Mouse (Mus musculus): ENCODE data around the gene Galnt6. TPM values are rescaled to one million over a fixed set of nuclear protein-coding genes. Genes with fewer than 3 reads are reported as not detected.
A peak's percentile ranks its signal among the peaks of the same experiment; 100 is the strongest.

Galnt6 gene
- total and polyA plus RNA-seq, 2 experiments from 2014 or later = 0.34 to 0.37 TPM

DNA sequence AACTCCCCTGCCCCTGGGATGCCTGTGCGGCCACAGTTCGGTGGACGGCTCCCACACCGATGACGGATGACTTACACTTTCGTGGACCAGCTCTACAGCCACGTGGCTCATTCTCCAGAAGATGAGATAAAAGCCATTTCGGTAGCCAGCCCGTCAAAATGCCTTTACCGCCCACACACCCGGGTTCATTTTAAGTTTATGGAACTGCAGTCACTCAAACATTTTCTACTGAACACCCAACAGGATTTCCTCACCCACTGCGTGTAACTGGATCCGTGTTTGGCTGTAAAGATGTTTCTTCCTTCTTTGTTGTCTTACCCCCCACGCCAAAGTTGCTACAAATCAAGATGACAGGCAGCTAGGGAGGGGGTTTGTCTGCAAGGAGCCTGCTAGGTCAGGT lies 5.7 kb downstream of the Galnt6 start:
- Histone ChIP-seq H3K4me2 (ENCODE audit: low read depth, low read length) (no peak overlapping the region), H3K27me3 (ENCODE audit: insufficient read depth, low read length) (peaks cover 12% of the 10 kb centered on the region), H3K9me3 (ENCODE audit: low read length) (no peaks in the 10 kb centered on the region), H3K9ac (replicated peaks; ENCODE audit: low read length) (no peak overlapping the region), H3K27ac (no peak overlapping the region), H3K4me3 (ENCODE audit: low read length) (no peak overlapping the region), H3K4me1 (ENCODE audit: insufficient read depth, low read length) (no peaks in the 10 kb centered on the region), H3K36me3 (ENCODE audit: insufficient read depth, low read length) (no peaks in the 10 kb centered on the region)
- ATAC-seq (no peak), DNase-seq (ENCODE audit: low spot score) (no peak)
- TF ChIP-seq CTCF (IDR thresholded peaks at IDR 0.05; ENCODE audit: low read depth) = no peak
- WGBS = 78% methylated on average over 14 of the region's 14 CpGs

DNA sequence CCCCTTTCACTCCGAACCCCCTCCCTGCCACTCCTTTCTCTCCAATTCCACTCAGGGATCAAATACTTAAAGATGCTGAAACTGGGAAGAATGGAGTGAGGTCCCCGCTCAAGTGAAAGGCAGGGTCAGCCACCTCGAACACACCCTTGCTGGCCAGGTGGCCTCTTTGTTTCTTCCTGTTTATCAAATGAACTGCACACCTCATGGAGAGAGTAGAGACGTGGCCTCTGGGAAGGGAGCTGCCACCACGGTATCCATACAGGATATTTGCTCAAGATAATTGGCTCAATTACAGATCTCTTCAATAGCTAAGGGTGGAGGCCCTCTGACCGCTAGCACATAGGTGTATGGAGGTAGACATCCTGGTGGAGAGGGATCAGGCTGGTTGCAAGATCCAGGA lies 6.6 kb downstream of the Galnt6 start:
- H3K9me3 ChIP-seq (ENCODE audit: low read length) = no peaks in the 10 kb centered on the region
- no peak for ATAC-seq
- no peak overlapping the region for H3K4me2 ChIP-seq (ENCODE audit: low read depth, low read length)
- WGBS = 78% methylated on average over 6 of the region's 6 CpGs
- H3K4me1 ChIP-seq (ENCODE audit: insufficient read depth, low read length) = no peaks in the 10 kb centered on the region
- no peak overlapping the region for H3K4me3 ChIP-seq (ENCODE audit: low read length)
- no peak overlapping the region for H3K9ac ChIP-seq (replicated peaks; ENCODE audit: low read length)
- no peak overlapping the region for H3K27ac ChIP-seq
- H3K27me3 ChIP-seq (ENCODE audit: insufficient read depth, low read length) = peaks cover 2% of the 10 kb centered on the region; the same call in 1 of the 2 replicates
- no peaks in the 10 kb centered on the region for H3K36me3 ChIP-seq (ENCODE audit: insufficient read depth, low read length)
- no peak for DNase-seq (ENCODE audit: low spot score)
- TF ChIP-seq CTCF (IDR thresholded peaks at IDR 0.05; ENCODE audit: low read depth) = no peak

DNA sequence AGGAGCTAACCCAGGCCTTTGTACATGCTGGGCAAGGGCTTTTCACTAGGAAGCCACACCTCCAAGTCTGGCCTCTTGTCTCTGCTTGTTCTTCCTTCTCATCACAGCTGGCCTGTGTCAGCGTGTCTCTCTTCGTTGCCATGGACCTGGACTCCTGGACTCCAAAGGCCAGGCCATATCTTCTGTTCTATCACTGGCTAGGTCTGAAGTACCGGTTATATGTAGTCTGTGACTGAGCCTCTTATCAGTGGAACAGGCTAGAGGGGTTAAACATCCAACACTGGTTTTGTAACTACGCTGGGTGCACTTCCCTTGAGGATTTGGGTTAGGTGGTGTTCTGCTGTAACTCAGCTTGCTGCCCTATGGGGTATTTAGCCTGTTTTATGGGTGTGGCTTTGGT lies 7.2 kb downstream of the Galnt6 start:
- ATAC-seq (no peak), DNase-seq (ENCODE audit: low spot score) (no peak)
- Histone ChIP-seq H3K4me3 (ENCODE audit: low read length) (no peak overlapping the region), H3K9me3 (ENCODE audit: low read length) (no peaks in the 10 kb centered on the region), H3K9ac (replicated peaks; ENCODE audit: low read length) (no peak overlapping the region), H3K36me3 (ENCODE audit: insufficient read depth, low read length) (no peaks in the 10 kb centered on the region), H3K4me2 (ENCODE audit: low read depth, low read length) (no peak overlapping the region), H3K27me3 (ENCODE audit: insufficient read depth, low read length) (no peaks in the 10 kb centered on the region), H3K4me1 (ENCODE audit: insufficient read depth, low read length) (no peaks in the 10 kb centered on the region), H3K27ac (no peak overlapping the region)
- no peak for TF ChIP-seq CTCF (IDR thresholded peaks at IDR 0.05; ENCODE audit: low read depth)
- WGBS = 57% methylated on average over 4 of the region's 4 CpGs

DNA sequence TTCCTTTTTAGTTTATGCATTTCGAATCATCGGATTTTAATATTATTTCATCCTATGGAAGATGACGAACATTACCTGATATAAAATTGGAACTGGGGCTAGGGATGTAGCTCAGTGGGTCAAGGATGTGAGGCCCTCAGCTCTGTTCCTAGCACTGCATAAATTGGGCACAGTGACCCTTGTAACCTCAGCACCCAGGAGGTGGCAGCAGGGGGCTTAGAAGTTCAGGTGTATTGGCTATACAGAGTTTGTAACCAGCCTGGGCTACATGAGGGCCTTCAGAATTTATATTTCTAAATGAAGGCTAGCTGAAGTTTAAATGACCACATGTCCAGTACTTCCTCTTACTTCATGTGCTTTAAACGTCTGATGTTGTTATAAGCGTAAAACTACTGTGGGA lies 7.7 kb downstream of the Galnt6 start:
- H3K4me3 ChIP-seq (ENCODE audit: low read length) = no peak overlapping the region
- no peak overlapping the region for H3K4me2 ChIP-seq (ENCODE audit: low read depth, low read length)
- no peak for TF ChIP-seq CTCF (IDR thresholded peaks at IDR 0.05; ENCODE audit: low read depth)
- DNase-seq (ENCODE audit: low spot score) (no peak), ATAC-seq (no peak)
- 84% methylated on average over 5 of the region's 5 CpGs for WGBS
- H3K4me1 ChIP-seq (ENCODE audit: insufficient read depth, low read length) = no peaks in the 10 kb centered on the region
- no peak overlapping the region for H3K27ac ChIP-seq
- no peaks in the 10 kb centered on the region for H3K9me3 ChIP-seq (ENCODE audit: low read length)
- no peaks in the 10 kb centered on the region for H3K27me3 ChIP-seq (ENCODE audit: insufficient read depth, low read length)
- no peaks in the 10 kb centered on the region for H3K36me3 ChIP-seq (ENCODE audit: insufficient read depth, low read length)
- no peak overlapping the region for H3K9ac ChIP-seq (replicated peaks; ENCODE audit: low read length)

DNA sequence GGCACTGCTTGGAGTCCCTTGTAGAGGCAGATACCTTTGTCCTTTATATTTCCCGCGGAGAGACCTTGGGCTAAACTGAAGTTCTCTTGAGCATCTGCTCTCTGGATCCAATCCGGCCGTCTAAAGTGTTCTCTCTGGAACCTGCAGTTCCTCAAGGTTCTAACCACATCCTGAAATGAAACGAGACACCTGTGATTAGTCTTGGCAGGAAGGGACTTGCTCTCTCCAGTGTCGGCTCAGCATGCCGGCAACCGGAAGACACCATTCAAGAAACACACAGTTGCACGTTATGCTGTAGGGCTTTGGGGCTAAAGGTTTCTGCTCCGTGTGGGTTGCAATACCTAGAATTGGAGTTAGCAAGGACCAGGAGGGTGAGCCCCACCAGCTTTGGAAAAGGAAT lies 9.1 kb downstream of the Galnt6 start:
- no peak overlapping the region for H3K4me3 ChIP-seq (ENCODE audit: low read length)
- ATAC-seq = no peak
- TF ChIP-seq CTCF (IDR thresholded peaks at IDR 0.05; ENCODE audit: low read depth) = no peak
- no peaks in the 10 kb centered on the region for H3K27me3 ChIP-seq (ENCODE audit: insufficient read depth, low read length)
- DNase-seq (ENCODE audit: low spot score) = no peak
- no peak overlapping the region for H3K4me2 ChIP-seq (ENCODE audit: low read depth, low read length)
- H3K36me3 ChIP-seq (ENCODE audit: insufficient read depth, low read length) = no peaks in the 10 kb centered on the region
- 89% methylated on average over 10 of the region's 10 CpGs for WGBS
- H3K4me1 ChIP-seq (ENCODE audit: insufficient read depth, low read length) = no peaks in the 10 kb centered on the region
- H3K9me3 ChIP-seq (ENCODE audit: low read length) = no peaks in the 10 kb centered on the region
- no peak overlapping the region for H3K27ac ChIP-seq
- no peak overlapping the region for H3K9ac ChIP-seq (replicated peaks; ENCODE audit: low read length)

DNA sequence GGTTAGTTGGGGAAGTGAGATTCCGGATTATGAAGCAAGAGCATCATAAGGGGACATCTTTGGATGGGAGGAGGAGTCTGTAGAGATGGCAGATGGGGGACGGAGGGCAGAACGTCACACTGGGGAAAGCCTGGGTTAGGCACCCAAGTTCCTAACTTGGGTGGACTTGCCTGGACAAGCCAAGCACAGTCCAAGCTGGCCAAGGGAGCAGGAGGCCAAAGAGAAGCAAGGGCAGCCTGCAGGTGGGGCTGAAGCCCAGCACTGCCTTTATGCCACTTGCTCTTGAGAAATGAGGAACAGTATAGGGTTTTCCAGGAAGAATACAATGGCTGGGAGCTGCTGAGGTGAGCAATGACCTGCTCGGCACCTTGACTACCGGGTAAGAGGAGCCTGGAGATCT lies 10.0 kb downstream of the Galnt6 start:
- Histone ChIP-seq H3K27me3 (ENCODE audit: insufficient read depth, low read length) (no peaks in the 10 kb centered on the region), H3K4me3 (ENCODE audit: low read length) (no peak overlapping the region), H3K4me2 (ENCODE audit: low read depth, low read length) (no peak overlapping the region), H3K9me3 (ENCODE audit: low read length) (no peaks in the 10 kb centered on the region), H3K36me3 (ENCODE audit: insufficient read depth, low read length) (no peaks in the 10 kb centered on the region), H3K4me1 (ENCODE audit: insufficient read depth, low read length) (no peaks in the 10 kb centered on the region), H3K9ac (replicated peaks; ENCODE audit: low read length) (no peak overlapping the region), H3K27ac (no peak overlapping the region)
- ATAC-seq (no peak), DNase-seq (ENCODE audit: low spot score) (no peak)
- TF ChIP-seq CTCF (IDR thresholded peaks at IDR 0.05; ENCODE audit: low read depth) = no peak
- WGBS = 95% methylated on average over 5 of the region's 5 CpGs

DNA sequence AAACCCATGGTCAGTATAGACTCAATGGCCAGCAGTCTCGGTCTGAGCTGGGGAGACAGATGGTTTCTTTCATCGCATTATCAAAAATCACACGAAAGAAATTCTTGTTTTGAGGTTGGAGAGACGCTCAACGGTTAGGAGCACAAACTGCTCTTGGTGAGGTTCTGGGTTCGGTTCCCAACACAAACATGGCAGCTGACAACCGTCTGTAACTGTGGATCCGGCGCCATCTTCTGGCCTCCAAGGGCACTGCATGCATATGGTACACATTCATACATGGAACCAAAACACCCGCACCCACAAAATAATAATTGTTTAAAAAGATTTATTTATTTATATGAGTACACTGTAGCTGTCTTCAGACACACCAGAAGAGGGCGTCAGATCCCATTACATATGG lies 10.6 kb downstream of the Galnt6 start:
- TF ChIP-seq CTCF (IDR thresholded peaks at IDR 0.05; ENCODE audit: low read depth) = peak; percentile 32; the same call in 1 of the 2 replicates
- WGBS = 85% methylated on average over 11 of the region's 11 CpGs
- H3K9ac ChIP-seq (replicated peaks; ENCODE audit: low read length) = no peak overlapping the region
- H3K27ac ChIP-seq = no peak overlapping the region
- DNase-seq (ENCODE audit: low spot score) (no peak), ATAC-seq (no peak)
- H3K4me2 ChIP-seq (ENCODE audit: low read depth, low read length) = no peak overlapping the region
- H3K36me3 ChIP-seq (ENCODE audit: insufficient read depth, low read length) = no peaks in the 10 kb centered on the region
- no peaks in the 10 kb centered on the region for H3K4me1 ChIP-seq (ENCODE audit: insufficient read depth, low read length)
- H3K4me3 ChIP-seq (ENCODE audit: low read length) = no peak overlapping the region
- no peaks in the 10 kb centered on the region for H3K27me3 ChIP-seq (ENCODE audit: insufficient read depth, low read length)
- H3K9me3 ChIP-seq (ENCODE audit: low read length) = no peaks in the 10 kb centered on the region

All from hindbrain, postnatal 0 days (tissue).